Mouse (Mus musculus): Measurements from ENCODE around the gene Zfp687. TPM values are rescaled to one million over a fixed set of nuclear protein-coding genes. Genes with fewer than 3 reads are reported as not detected.

Gene Zfp687
- polyA plus RNA-seq, 1 experiment from 2014 or later: 21.2 TPM

Small RNA genes within 50 kb of the gene (microRNA-seq; reads per million reads assigned to microRNA genes)
- 1.1 reads per million for gene Mir7013

Other genes with a start within 250 kb of the Zfp687 start
- gene Cgn, start 229.0 kb downstream of the Zfp687 start, polyA plus RNA-seq (2014; fragmentation: Nextera tagmentation; extraction: Ambion mirVana): 8.8 and 9.8 TPM in 2 replicates
- 23.8 and 24.1 TPM in 2 replicates for gene Pogz, start 177.9 kb downstream of the Zfp687 start, polyA plus RNA-seq (2014; fragmentation: Nextera tagmentation; extraction: Ambion mirVana)
- gene Psmb4, start 128.5 kb downstream of the Zfp687 start, polyA plus RNA-seq (2014; fragmentation: Nextera tagmentation; extraction: Ambion mirVana): 380 and 393 TPM in 2 replicates
- 9.9 and 12.9 TPM in 2 replicates for gene Selenbp1, start 82.4 kb downstream of the Zfp687 start, polyA plus RNA-seq (2014; fragmentation: Nextera tagmentation; extraction: Ambion mirVana)
- gene Rfx5, start 61.4 kb downstream of the Zfp687 start, polyA plus RNA-seq (2014; fragmentation: Nextera tagmentation; extraction: Ambion mirVana): 7.4 and 8.9 TPM in 2 replicates
- 25.0 and 28.4 TPM in 2 replicates for gene Pi4kb, start 40.7 kb downstream of the Zfp687 start, polyA plus RNA-seq (2014; fragmentation: Nextera tagmentation; extraction: Ambion mirVana)
- 238 and 248 TPM in 2 replicates for gene Psmd4, start 27.2 kb upstream of the Zfp687 start, polyA plus RNA-seq (2014; fragmentation: Nextera tagmentation; extraction: Ambion mirVana)
- 9.9 and 12.7 TPM in 2 replicates for gene Pip5k1a, start 91.5 kb upstream of the Zfp687 start, polyA plus RNA-seq (2014; fragmentation: Nextera tagmentation; extraction: Ambion mirVana)
- gene Vps72, start 95.6 kb upstream of the Zfp687 start, polyA plus RNA-seq (2014; fragmentation: Nextera tagmentation; extraction: Ambion mirVana): 148 and 150 TPM in 2 replicates
- 0.61 and 1.7 TPM in 2 replicates for gene Tmod4, start 109.0 kb upstream of the Zfp687 start, polyA plus RNA-seq (2014; fragmentation: Nextera tagmentation; extraction: Ambion mirVana)
- gene Scnm1, start 118.6 kb upstream of the Zfp687 start, polyA plus RNA-seq (2014; fragmentation: Nextera tagmentation; extraction: Ambion mirVana): 71.4 and 82.4 TPM in 2 replicates
- gene Lysmd1, start 118.6 kb upstream of the Zfp687 start, polyA plus RNA-seq (2014; fragmentation: Nextera tagmentation; extraction: Ambion mirVana): 34.0 and 35.7 TPM in 2 replicates
- gene Tnfaip8l2, start 126.9 kb upstream of the Zfp687 start, polyA plus RNA-seq (2014; fragmentation: Nextera tagmentation; extraction: Ambion mirVana): 2.3 and 2.7 TPM in 2 replicates
- 35.8 and 36.5 TPM in 2 replicates for gene Sema6c, start 145.0 kb upstream of the Zfp687 start, polyA plus RNA-seq (2014; fragmentation: Nextera tagmentation; extraction: Ambion mirVana)
- 3.0 and 3.9 TPM in 2 replicates for gene Gabpb2, start 202.5 kb upstream of the Zfp687 start, polyA plus RNA-seq (2014; fragmentation: Nextera tagmentation; extraction: Ambion mirVana)
- gene Cdc42se1, start 213.3 kb upstream of the Zfp687 start, polyA plus RNA-seq (2014; fragmentation: Nextera tagmentation; extraction: Ambion mirVana): 65.0 and 70.1 TPM in 2 replicates
- gene Mllt11, start 216.7 kb upstream of the Zfp687 start, polyA plus RNA-seq (2014; fragmentation: Nextera tagmentation; extraction: Ambion mirVana): 560 and 570 TPM in 2 replicates
- 0.16 TPM in 1 of 2 replicates, not detected in the other for gene Gm128, start 226.2 kb upstream of the Zfp687 start, polyA plus RNA-seq (2014; fragmentation: Nextera tagmentation; extraction: Ambion mirVana)
- gene Bnipl, start 235.7 kb upstream of the Zfp687 start, polyA plus RNA-seq (2014; fragmentation: Nextera tagmentation; extraction: Ambion mirVana): 0.27 TPM in 1 of 2 replicates, not detected in the other